Mouse (Mus musculus): Measurements from ENCODE around the gene Setd3.
"Not testable (repeated sequence)": the region's sequence is repeated elsewhere in the genome, so short reads cannot be mapped to it uniquely, and the experiment has no call there.

Setd3 gene

GRCm38 (mm10) chr12:108143624-108144498, 35.3 kb downstream of the Setd3 start:
- DNase-seq (ENCODE audit: low spot score in 2 of 2): no peak

- no peak for DNase-seq (ENCODE audit: low spot score in 2 of 2)
These were observed 43.4 kb downstream of the Setd3 start for GRCm38 (mm10) chr12:108135610-108136208.

- DNase-seq (ENCODE audit: low spot score in 2 of 2): no peak
These were observed 45.9 kb downstream of the Setd3 start for GRCm38 (mm10) chr12:108133181-108133580.

- DNase-seq (ENCODE audit: low spot score in 2 of 2): no peak
These were observed 46.6 kb downstream of the Setd3 start for GRCm38 (mm10) chr12:108132450-108133070.

- peak; percentile 77 to 87 for DNase-seq (ENCODE audit: low spot score in 2 of 2)
These were observed 57.8 kb downstream of the Setd3 start for GRCm38 (mm10) chr12:108121288-108121687.

GRCm38 (mm10) chr12:108120434-108120833, 58.7 kb downstream of the Setd3 start:
- DNase-seq (ENCODE audit: low spot score in 2 of 2): no peak

GRCm38 (mm10) chr12:108119930-108120329, 59.2 kb downstream of the Setd3 start:
- no peak for DNase-seq (ENCODE audit: low spot score in 2 of 2)

GRCm38 (mm10) chr12:108118902-108119531, 60.1 kb downstream of the Setd3 start:
- no peak for DNase-seq (ENCODE audit: low spot score in 2 of 2)

GRCm38 (mm10) chr12:108118503-108118901, 60.6 kb downstream of the Setd3 start:
- DNase-seq (ENCODE audit: low spot score in 2 of 2): no peak

GRCm38 (mm10) chr12:108111191-108111590, 67.9 kb downstream of the Setd3 start:
- no peak for DNase-seq (ENCODE audit: low spot score in 2 of 2)

- DNase-seq (ENCODE audit: low spot score in 2 of 2): no peak
These were observed 68.4 kb downstream of the Setd3 start for GRCm38 (mm10) chr12:108110674-108111073.

GRCm38 (mm10) chr12:108109732-108110131, 69.4 kb downstream of the Setd3 start:
- DNase-seq (ENCODE audit: low spot score in 2 of 2): peak in 1 of 2 experiments; percentile 39

GRCm38 (mm10) chr12:108108591-108108990, 70.5 kb downstream of the Setd3 start:
- DNase-seq (ENCODE audit: low spot score in 2 of 2): not testable (repeated sequence)

GRCm38 (mm10) chr12:108103292-108103691, 75.8 kb downstream of the Setd3 start:
- DNase-seq (ENCODE audit: low spot score in 2 of 2): no peak

- DNase-seq (ENCODE audit: low spot score in 2 of 2): no peak
These were observed 77.0 kb downstream of the Setd3 start for GRCm38 (mm10) chr12:108102119-108102518.

GRCm38 (mm10) chr12:108100181-108100580, 78.9 kb downstream of the Setd3 start:
- DNase-seq (ENCODE audit: low spot score in 2 of 2): no peak

GRCm38 (mm10) chr12:108098201-108098980, 80.7 kb downstream of the Setd3 start:
- no peak for DNase-seq (ENCODE audit: low spot score in 2 of 2)

- DNase-seq (ENCODE audit: low spot score in 2 of 2): peak in 1 of 2 experiments; percentile 41
These were observed 81.5 kb downstream of the Setd3 start for GRCm38 (mm10) chr12:108097643-108098042.

- DNase-seq (ENCODE audit: low spot score in 2 of 2): no peak
These were observed 90.9 kb downstream of the Setd3 start for GRCm38 (mm10) chr12:108088253-108088652.

GRCm38 (mm10) chr12:108087489-108087888, 91.6 kb downstream of the Setd3 start:
- DNase-seq (ENCODE audit: low spot score in 2 of 2): no peak

- peak in 1 of 2 experiments; percentile 38 for DNase-seq (ENCODE audit: low spot score in 2 of 2)
These were observed 100.9 kb downstream of the Setd3 start for GRCm38 (mm10) chr12:108078122-108078752.
